8 mouse cellular contexts compared by ENCODE assay signal in the genomic region with DNA sequence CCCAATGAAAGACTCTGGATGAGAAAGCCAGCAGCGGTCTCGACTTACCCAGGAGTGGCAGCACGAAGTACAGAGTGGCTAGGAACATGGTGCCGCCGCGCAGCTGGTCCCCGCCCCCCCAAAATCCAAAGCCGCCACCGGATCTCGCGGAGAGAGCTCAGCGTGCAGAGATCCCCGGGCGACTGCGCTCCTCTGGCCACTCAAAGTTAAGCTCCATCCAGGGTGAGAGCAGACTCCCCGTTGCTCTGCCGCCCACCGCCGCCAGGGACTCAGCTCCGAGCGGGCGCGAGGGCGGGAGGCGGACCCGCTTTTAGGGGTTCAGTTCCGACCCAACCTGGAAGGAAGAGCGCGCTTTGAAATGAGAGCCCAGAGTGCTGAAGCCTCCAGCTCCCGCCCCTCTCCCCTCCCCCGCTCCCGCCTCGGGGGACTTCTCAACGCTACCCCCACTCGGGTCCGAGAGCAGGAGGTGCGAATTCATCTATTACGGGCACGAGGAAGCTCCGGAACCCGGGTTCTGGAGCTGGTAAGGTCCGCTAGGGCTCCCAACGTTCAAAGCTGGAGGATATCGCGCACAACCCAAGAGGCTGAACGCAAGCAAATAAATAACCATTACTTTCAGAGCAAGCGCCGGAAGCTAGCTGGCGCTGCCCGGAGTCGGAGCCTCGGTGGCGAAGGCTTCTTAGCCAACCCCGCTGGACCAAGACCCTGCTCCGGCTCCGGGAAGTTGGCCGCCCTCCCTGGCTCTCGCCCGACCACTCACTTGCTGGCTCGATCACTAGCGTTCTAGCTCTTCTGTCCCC. TPM values are rescaled to one million over a fixed set of nuclear protein-coding genes. Genes with fewer than 3 reads are reported as not detected.
DNase-seq lines count a peak whose midpoint lies in the region; ATAC-seq and TF ChIP-seq lines count a peak whose summit lies in the region.

No protein-coding gene starts in this region.

- DNase-seq in B cell, adult 2 months, result peak; percentile 70 to 71
- DNase-seq in adrenal gland, adult 18-20 months (ENCODE audit: low spot score in 2 of 2), result peak; percentile 29 to 36
- DNase-seq in heart, postnatal 14 days, result peak; percentile 43 to 49
- DNase-seq in layer of hippocampus, adult 2 months (ENCODE audit: low spot score in 2 of 2), result peak; percentile 32 to 53
- DNase-seq in thymus, postnatal 36 days, result peak; percentile 60 to 63

- H3K9me3 ChIP-seq in forebrain, embryonic 15.5 days, result no peaks in the 10 kb centered on the region
- H3K9me3 ChIP-seq in liver, embryonic 16.5 days (replicated peaks; ENCODE audit: control insufficient read depth, low read length), result no peaks in the 10 kb centered on the region
- no peaks in the 10 kb centered on the region for H3K9me3 ChIP-seq in neural tube, embryonic 13.5 days

- peak; percentile 60 for TF ChIP-seq CTCF in layer of hippocampus, adult 2 months (conservative IDR thresholded peaks at IDR 0.05)

- H3K36me3 ChIP-seq in forebrain, embryonic 15.5 days, result no peaks in the 10 kb centered on the region
- no peaks in the 10 kb centered on the region for H3K36me3 ChIP-seq in liver, embryonic 16.5 days (ENCODE audit: control insufficient read depth, insufficient read depth)
- 0 out of 2 replicates have a peak, but pooled peaks cover 5% of the 10 kb centered on the region for H3K36me3 ChIP-seq in neural tube, embryonic 13.5 days

- peaks cover 48% of the 10 kb centered on the region for H3K4me1 ChIP-seq in forebrain, embryonic 15.5 days
- no peaks in the 10 kb centered on the region; the same call in 1 of the 2 replicates for H3K4me1 ChIP-seq in liver, embryonic 16.5 days (ENCODE audit: control insufficient read depth, low read depth, low read length)
- H3K4me1 ChIP-seq in neural tube, embryonic 13.5 days (replicated peaks), result peaks cover 67% of the 10 kb centered on the region

- H3K4me3 ChIP-seq in forebrain, embryonic 15.5 days, result peak overlapping the region; percentile 50
- H3K4me3 ChIP-seq in layer of hippocampus, adult 2 months, result peak overlapping the region; percentile 73
- peak overlapping the region; percentile 56 for H3K4me3 ChIP-seq in liver, embryonic 16.5 days (ENCODE audit: low read depth, low read length)
- H3K4me3 ChIP-seq in neural tube, embryonic 13.5 days, result peak overlapping the region; percentile 67

- intact Hi-C loops in heart, postnatal 14 days (cut with DNase I), result no loop called here

- peak overlapping the region; percentile 42 for H3K27ac ChIP-seq in forebrain, embryonic 15.5 days (replicated peaks)
- peak overlapping the region; percentile 92 for H3K27ac ChIP-seq in layer of hippocampus, adult 2 months
- no peak overlapping the region for H3K27ac ChIP-seq in liver, embryonic 16.5 days (ENCODE audit: low read length)
- H3K27ac ChIP-seq in neural tube, embryonic 13.5 days (replicated peaks), result peak overlapping the region; percentile 93

- WGBS in forebrain, embryonic 15.5 days, result under 1% methylated on average over 59 of the region's 61 CpGs
- under 1% methylated on average over 61 of the region's 61 CpGs for WGBS in liver, embryonic 16.5 days (ENCODE audit: insufficient replicate concordance)
- WGBS in neural tube, embryonic 13.5 days, result under 1% methylated on average over 61 of the region's 61 CpGs

- peak overlapping the region; percentile 48 for H3K9ac ChIP-seq in forebrain, embryonic 15.5 days (replicated peaks)
- H3K9ac ChIP-seq in liver, embryonic 16.5 days (ENCODE audit: low read depth, low read length), result peak overlapping the region; percentile 46
- peak overlapping the region; percentile 85 for H3K9ac ChIP-seq in neural tube, embryonic 13.5 days

- peaks cover 27% of the 10 kb centered on the region for H3K27me3 ChIP-seq in forebrain, embryonic 15.5 days
- peaks cover 51% of the 10 kb centered on the region for H3K27me3 ChIP-seq in liver, embryonic 16.5 days (ENCODE audit: control insufficient read depth, insufficient read depth, low read depth, low read length)
- H3K27me3 ChIP-seq in neural tube, embryonic 13.5 days, result no peaks in the 10 kb centered on the region; the same call in 1 of the 2 replicates

- peak overlapping the region; percentile 94 for H3K4me2 ChIP-seq in forebrain, embryonic 15.5 days (replicated peaks)
- peak overlapping the region; percentile 66 for H3K4me2 ChIP-seq in liver, embryonic 16.5 days (ENCODE audit: low read depth, low read length)
- H3K4me2 ChIP-seq in neural tube, embryonic 13.5 days, result peak overlapping the region; percentile 92

- ATAC-seq in forebrain, embryonic 15.5 days (replicated peaks), result peak; percentile 20
- peak; percentile 51 for ATAC-seq in liver, embryonic 16.5 days (ENCODE audit: low read depth)
- ATAC-seq in neural tube, embryonic 13.5 days (ENCODE audit: low read depth), result peak; percentile 44

RNA-seq across cellular contexts. Expression of a gene that starts 1.2 kb away (rescaled TPM):
- 1 to 10 TPM; 1.0 to 2.9 TPM for total RNA-seq in adrenal gland, adult 18-20 months (2021)
- 12.1 and 12.6 TPM in 2 replicates for polyA plus RNA-seq in forebrain, embryonic 15.5 days (2015; fragmentation: Nextera tagmentation; extraction: Ambion mirVana)
- 1 to 10 TPM; 3.9 to 4.2 TPM for total RNA-seq in heart, postnatal 14 days (2021)
- 10 to 100 TPM; 59.6 to 67.1 TPM for total RNA-seq in layer of hippocampus, adult 2 months (2021)
- 7.2 and 7.4 TPM in 2 replicates for polyA plus RNA-seq in liver, embryonic 16.5 days (2015; fragmentation: Nextera tagmentation; extraction: Ambion mirVana)
- polyA plus RNA-seq in neural tube, embryonic 13.5 days (2015; fragmentation: Nextera tagmentation; extraction: Ambion mirVana), result 72.7 and 83.3 TPM in 2 replicates

RNA-seq across cellular contexts. Expression of a gene that starts 57.3 kb away (rescaled TPM):
- total RNA-seq in adrenal gland, adult 18-20 months (2021), result not detected
- not detected in 2 replicates for polyA plus RNA-seq in forebrain, embryonic 15.5 days (2015; fragmentation: Nextera tagmentation; extraction: Ambion mirVana)
- not detected for total RNA-seq in heart, postnatal 14 days (2021)
- total RNA-seq in layer of hippocampus, adult 2 months (2021), result not detected
- not detected in 2 replicates for polyA plus RNA-seq in liver, embryonic 16.5 days (2015; fragmentation: Nextera tagmentation; extraction: Ambion mirVana)
- polyA plus RNA-seq in neural tube, embryonic 13.5 days (2015; fragmentation: Nextera tagmentation; extraction: Ambion mirVana), result not detected in 2 replicates

Comparison
In these comparisons a context has a peak if more than half of its experiments do, and no peak if none do; other contexts are left out.
1. RNA of a gene that starts 1.2 kb away (total RNA-seq): 59.6 to 67.1 TPM in layer of hippocampus, adult 2 months; 3.9 to 4.2 TPM in heart, postnatal 14 days and 1.0 to 2.9 TPM in adrenal gland, adult 18-20 months; every median in the first group is over 10 times any median in the second.
2. Peak in every context shown above with its lines, with median percentiles within 50 percentile points of each other: DNase-seq, ATAC-seq, H3K4me2 ChIP-seq, H3K4me3 ChIP-seq and H3K9ac ChIP-seq.